Mouse (Mus musculus) stomach, postnatal 0 days (tissue): Measurements from ENCODE around the gene Sez6l.

ENCODE experiments used
- CTCF ChIP-seq: IDR thresholded peaks from 2 replicates; pipeline ENCODE4 v1.5.1; 2016; ENCODE audit warnings: antibody characterized with exemption, low read depth, mild to moderate bottlenecking, moderate library complexity
- EP300 ChIP-seq: optimal IDR thresholded peaks from 2 replicates; pipeline ENCODE3; 2016; ENCODE audit warnings: antibody characterized with exemption

DNA sequence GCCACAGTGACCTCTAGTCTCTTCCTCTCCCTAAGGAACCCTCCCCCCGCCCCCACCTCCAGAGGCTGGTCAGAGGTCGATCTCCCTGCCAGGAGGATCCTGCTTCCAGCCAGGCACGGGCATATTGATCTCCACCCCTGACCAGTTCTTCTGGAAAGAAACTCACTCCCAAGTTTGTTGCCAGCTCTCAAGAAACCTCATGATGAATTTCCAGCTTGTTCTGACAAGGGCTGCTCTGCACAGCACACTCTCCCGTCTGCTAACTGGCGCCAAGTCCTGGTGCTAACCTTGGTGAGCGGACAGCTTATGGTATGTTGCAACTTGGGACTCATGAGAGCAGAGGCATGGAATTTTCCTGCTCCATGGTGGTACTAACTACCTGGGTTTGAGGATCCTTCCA is 198.3 kb downstream of the Sez6l start:
- TF ChIP-seq CTCF (no peak), EP300 (no peak)
